Mouse (Mus musculus): ENCODE results near the gene Ipo8.

The Ipo8 gene

GRCm38 (mm10) chr6:148751400-148751799 is 79.9 kb downstream of the Ipo8 start:
- no peak for DNase-seq

GRCm38 (mm10) chr6:148750183-148750582 is 81.1 kb downstream of the Ipo8 start:
- DNase-seq = no peak

- no peak for DNase-seq
Measured at GRCm38 (mm10) chr6:148740521-148741226, 90.6 kb downstream of the Ipo8 start.

GRCm38 (mm10) chr6:148736390-148736789 is 94.9 kb downstream of the Ipo8 start:
- DNase-seq = no peak

GRCm38 (mm10) chr6:148734012-148734411 is 97.3 kb downstream of the Ipo8 start:
- no peak for DNase-seq

GRCm38 (mm10) chr6:148732920-148733319 is 98.3 kb downstream of the Ipo8 start:
- DNase-seq = no peak

GRCm38 (mm10) chr6:148728571-148728970 is 102.7 kb downstream of the Ipo8 start:
- no peak for DNase-seq

- no peak for DNase-seq
Measured at GRCm38 (mm10) chr6:148727871-148728524, 103.3 kb downstream of the Ipo8 start.

- DNase-seq = no peak
Measured at GRCm38 (mm10) chr6:148724453-148724852, 106.8 kb downstream of the Ipo8 start.

All from right cerebral cortex, postnatal 4 days (tissue).